Mouse (Mus musculus) hindbrain, embryonic 12.5 days (tissue): ENCODE results near the gene Six5. TPM values are rescaled to one million over a fixed set of nuclear protein-coding genes. Genes with fewer than 3 reads are reported as not detected.

Source experiments
- ATAC-seq: fragments of 200-750 bp; cut with Nextera tagmentation; 2 replicates; pipeline ENCODE4 v1.8.0; 2017; ENCODE audit warnings: moderate TSS enrichment; ENCODE audit not compliant: low FRiP score
- H3K27ac ChIP-seq: fragments of 300-500 bp; sonication (generic); 2 replicates; pipeline ENCODE4 v1.5.1; 2016; ENCODE audit warnings: mild to moderate bottlenecking
- H3K27me3 ChIP-seq: fragments of 300-500 bp; sonication (generic); 2 replicates; pipeline ENCODE4 v1.6.1; 2016; ENCODE audit warnings: mild to moderate bottlenecking
- H3K36me3 ChIP-seq: fragments of 300-500 bp; sonication (generic); 2 replicates; pipeline ENCODE4 v1.6.1; 2016; ENCODE audit warnings: mild to moderate bottlenecking
- H3K4me1 ChIP-seq: fragments of 300-500 bp; sonication (generic); 2 replicates; pipeline ENCODE4 v1.6.1; 2016
- H3K4me2 ChIP-seq: fragments of 300-500 bp; sonication (generic); replicated peaks from 2 replicates; pipeline ENCODE4 v1.6.1; 2016; ENCODE audit warnings: mild to moderate bottlenecking
- H3K4me3 ChIP-seq: fragments of 300-500 bp; sonication (generic); 2 replicates; pipeline ENCODE4 v1.5.1; 2016; ENCODE audit warnings: mild to moderate bottlenecking
- H3K9ac ChIP-seq: fragments of 300-500 bp; sonication (generic); 2 replicates; pipeline ENCODE4 v1.6.1; 2016; ENCODE audit warnings: mild to moderate bottlenecking, moderate library complexity
- H3K9me3 ChIP-seq: fragments of 300-500 bp; sonication (generic); replicated peaks from 2 replicates; pipeline ENCODE4 v1.6.1; 2016; ENCODE audit warnings: mild to moderate bottlenecking
- WGBS: fragments of 180-500 bp; shearing (Covaris S2); methylation state at CpG from one replicate; pipeline ENCODE4 v1.1.7; 2016; 5-methylcytosine and 5-hydroxymethylcytosine counted together
- polyA plus RNA-seq: library from polyadenylated mRNA; unstranded; fragments of >200 nt; fragmentation: Nextera tagmentation; extraction: Ambion mirVana; gene quantifications from 2 replicates; pipeline ENCODE4 v1.2.1, GENCODE M21; 2016

Gene Six5
- polyA plus RNA-seq, 1 experiment from 2014 or later = 9.1 TPM

- Histone ChIP-seq H3K4me2 (peak overlapping the region; percentile 96), H3K4me3 (peak overlapping the region; percentile 98), H3K4me1 (peaks cover 22% of the 10 kb centered on the region), H3K27ac (peak overlapping the region; percentile 71; the same call in 1 of the 2 replicates), H3K9ac (peak overlapping the region; percentile 95), H3K36me3 (peaks cover 38% of the 10 kb centered on the region), H3K9me3 (no peaks in the 10 kb centered on the region), H3K27me3 (no peaks in the 10 kb centered on the region)
- WGBS = under 1% methylated on average over 22 of the region's 22 CpGs
- ATAC-seq = no peak
Observed at GRCm38 (mm10) chr7:19076586-19076991, 17.8 kb upstream of the Six5 start.

GRCm38 (mm10) chr7:19077761-19078160 lies 16.6 kb upstream of the Six5 start:
- ATAC-seq = no peak
- H3K27me3 ChIP-seq = no peaks in the 10 kb centered on the region
- WGBS = 78% methylated on average over 14 of the region's 14 CpGs

GRCm38 (mm10) chr7:19078732-19079131 lies 15.7 kb upstream of the Six5 start:
- peaks cover 40% of the 10 kb centered on the region for H3K4me1 ChIP-seq
- H3K4me2 ChIP-seq = no peak overlapping the region
- peaks cover 56% of the 10 kb centered on the region for H3K36me3 ChIP-seq
- no peaks in the 10 kb centered on the region for H3K9me3 ChIP-seq
- no peak for ATAC-seq
- no peak overlapping the region for H3K27ac ChIP-seq
- WGBS = 81% methylated on average over 3 of the region's 3 CpGs
- no peaks in the 10 kb centered on the region for H3K27me3 ChIP-seq
- no peak overlapping the region for H3K9ac ChIP-seq
- H3K4me3 ChIP-seq = no peak overlapping the region

More at GRCm38 (mm10) chr7:19077761-19078160, 16.6 kb upstream of the Six5 start:
- H3K4me1 ChIP-seq = peaks cover 31% of the 10 kb centered on the region
- H3K9ac ChIP-seq = peak overlapping the region; percentile 95
- no peaks in the 10 kb centered on the region for H3K9me3 ChIP-seq
- peak overlapping the region; percentile 98 for H3K4me3 ChIP-seq
- no peak overlapping the region for H3K27ac ChIP-seq
- H3K36me3 ChIP-seq = peaks cover 50% of the 10 kb centered on the region
- H3K4me2 ChIP-seq = peak overlapping the region; percentile 96

GRCm38 (mm10) chr7:19080451-19080950 lies 13.9 kb upstream of the Six5 start:
- H3K27me3 ChIP-seq = peaks cover 5% of the 10 kb centered on the region
- no peak for ATAC-seq
- no peak overlapping the region for H3K9ac ChIP-seq
- 87% methylated on average over 19 of the region's 19 CpGs for WGBS
- H3K4me3 ChIP-seq = no peak overlapping the region
- peaks cover 63% of the 10 kb centered on the region for H3K36me3 ChIP-seq
- H3K9me3 ChIP-seq = no peaks in the 10 kb centered on the region
- no peak overlapping the region for H3K27ac ChIP-seq
- H3K4me2 ChIP-seq = no peak overlapping the region
- peaks cover 54% of the 10 kb centered on the region for H3K4me1 ChIP-seq

GRCm38 (mm10) chr7:19082171-19082570 lies 12.2 kb upstream of the Six5 start:
- Histone ChIP-seq H3K9ac (no peak overlapping the region), H3K27ac (no peak overlapping the region), H3K9me3 (no peaks in the 10 kb centered on the region), H3K36me3 (peaks cover 65% of the 10 kb centered on the region), H3K4me1 (peaks cover 53% of the 10 kb centered on the region), H3K27me3 (peaks cover 5% of the 10 kb centered on the region), H3K4me2 (no peak overlapping the region), H3K4me3 (no peak overlapping the region)
- WGBS = 80% methylated on average over 4 of the region's 4 CpGs
- no peak for ATAC-seq

GRCm38 (mm10) chr7:19083096-19083495 lies 11.3 kb upstream of the Six5 start:
- Histone ChIP-seq H3K4me1 (peaks cover 44% of the 10 kb centered on the region), H3K27ac (0 out of 2 replicates have a peak overlapping the region, but pooled peaks have one; percentile 4), H3K27me3 (peaks cover 5% of the 10 kb centered on the region), H3K4me3 (no peak overlapping the region), H3K9ac (no peak overlapping the region), H3K9me3 (no peaks in the 10 kb centered on the region), H3K36me3 (peaks cover 71% of the 10 kb centered on the region), H3K4me2 (no peak overlapping the region)
- no peak for ATAC-seq
- WGBS = 65% methylated on average over 6 of the region's 6 CpGs

GRCm38 (mm10) chr7:19083701-19084100 lies 10.7 kb upstream of the Six5 start, which contains the start of gene Dmpk:
Dmpk (plus strand) TSS chr7:19083849.
- Histone ChIP-seq H3K4me1 (peaks cover 42% of the 10 kb centered on the region), H3K27me3 (peaks cover 5% of the 10 kb centered on the region), H3K9ac (no peak within 1 kb of the TSS), H3K27ac (0 out of 2 replicates have a peak within 1 kb of the TSS, but pooled peaks have one; percentile 4), H3K36me3 (peaks cover 71% of the 10 kb centered on the region), H3K4me3 (no peak within 1 kb of the TSS), H3K4me2 (no peak within 1 kb of the TSS), H3K9me3 (no peaks in the 10 kb centered on the region)
- 46% methylated on average over 10 of the region's 10 CpGs for WGBS
- no peak for ATAC-seq

- WGBS = 79% methylated on average over 6 of the region's 6 CpGs
- Histone ChIP-seq H3K27ac (no peak overlapping the region), H3K9me3 (no peaks in the 10 kb centered on the region), H3K36me3 (peaks cover 65% of the 10 kb centered on the region), H3K27me3 (peaks cover 5% of the 10 kb centered on the region), H3K4me2 (no peak overlapping the region), H3K4me3 (no peak overlapping the region), H3K4me1 (peaks cover 42% of the 10 kb centered on the region), H3K9ac (no peak overlapping the region)
- ATAC-seq = no peak
Observed at GRCm38 (mm10) chr7:19084277-19084771, 10.1 kb upstream of the Six5 start.

- peaks cover 42% of the 10 kb centered on the region for H3K4me1 ChIP-seq
- H3K9me3 ChIP-seq = no peaks in the 10 kb centered on the region
- H3K27ac ChIP-seq = no peak overlapping the region
- H3K36me3 ChIP-seq = peaks cover 62% of the 10 kb centered on the region
- no peak overlapping the region for H3K4me2 ChIP-seq
- no peak for ATAC-seq
- no peak overlapping the region for H3K9ac ChIP-seq
- H3K4me3 ChIP-seq = no peak overlapping the region
- peaks cover 5% of the 10 kb centered on the region for H3K27me3 ChIP-seq
- 27% methylated on average over 9 of the region's 9 CpGs for WGBS
Observed at GRCm38 (mm10) chr7:19084921-19085473, 9.4 kb upstream of the Six5 start.

- Histone ChIP-seq H3K4me2 (no peak overlapping the region), H3K4me3 (no peak overlapping the region), H3K36me3 (peaks cover 58% of the 10 kb centered on the region), H3K4me1 (peaks cover 42% of the 10 kb centered on the region), H3K9ac (no peak overlapping the region), H3K9me3 (no peaks in the 10 kb centered on the region), H3K27me3 (peaks cover 9% of the 10 kb centered on the region), H3K27ac (no peak overlapping the region)
- WGBS = 12% methylated on average over 6 of the region's 6 CpGs
- no peak for ATAC-seq
Observed at GRCm38 (mm10) chr7:19085495-19085894, 8.9 kb upstream of the Six5 start.

GRCm38 (mm10) chr7:19086042-19086441 lies 8.4 kb upstream of the Six5 start:
- Histone ChIP-seq H3K4me1 (peaks cover 42% of the 10 kb centered on the region), H3K9me3 (no peaks in the 10 kb centered on the region), H3K36me3 (peaks cover 57% of the 10 kb centered on the region), H3K9ac (no peak overlapping the region), H3K27me3 (peaks cover 15% of the 10 kb centered on the region), H3K4me3 (no peak overlapping the region), H3K27ac (no peak overlapping the region), H3K4me2 (no peak overlapping the region)
- 15% methylated on average over 14 of the region's 14 CpGs for WGBS
- ATAC-seq = no peak

- Histone ChIP-seq H3K4me1 (peaks cover 41% of the 10 kb centered on the region), H3K4me3 (no peak overlapping the region), H3K27me3 (peaks cover 22% of the 10 kb centered on the region), H3K9ac (no peak overlapping the region), H3K4me2 (no peak overlapping the region), H3K27ac (no peak overlapping the region), H3K36me3 (peaks cover 53% of the 10 kb centered on the region), H3K9me3 (no peaks in the 10 kb centered on the region)
- ATAC-seq = no peak
- 58% methylated on average over 18 of the region's 18 CpGs for WGBS
Observed at GRCm38 (mm10) chr7:19086760-19087159, 7.6 kb upstream of the Six5 start.

GRCm38 (mm10) chr7:19088813-19089212 lies 5.6 kb upstream of the Six5 start:
- WGBS = 43% methylated on average over 10 of the region's 10 CpGs
- no peak for ATAC-seq
- peaks cover 36% of the 10 kb centered on the region for H3K36me3 ChIP-seq

More at GRCm38 (mm10) chr7:19088813-19089212, 5.6 kb upstream of the Six5 start:
- H3K4me3 ChIP-seq = no peak overlapping the region
- H3K4me2 ChIP-seq = no peak overlapping the region
- no peak overlapping the region for H3K27ac ChIP-seq
- H3K27me3 ChIP-seq = peaks cover 29% of the 10 kb centered on the region
- peaks cover 42% of the 10 kb centered on the region for H3K4me1 ChIP-seq
- no peaks in the 10 kb centered on the region for H3K9me3 ChIP-seq
- no peak overlapping the region for H3K9ac ChIP-seq
